Mouse (Mus musculus): ENCODE data around the gene Ccdc97. TPM values are rescaled to one million over a fixed set of nuclear protein-coding genes. Genes with fewer than 3 reads are reported as not detected.

Gene Ccdc97
- polyA plus RNA-seq, 1 experiment = 65.4 TPM

DNA sequence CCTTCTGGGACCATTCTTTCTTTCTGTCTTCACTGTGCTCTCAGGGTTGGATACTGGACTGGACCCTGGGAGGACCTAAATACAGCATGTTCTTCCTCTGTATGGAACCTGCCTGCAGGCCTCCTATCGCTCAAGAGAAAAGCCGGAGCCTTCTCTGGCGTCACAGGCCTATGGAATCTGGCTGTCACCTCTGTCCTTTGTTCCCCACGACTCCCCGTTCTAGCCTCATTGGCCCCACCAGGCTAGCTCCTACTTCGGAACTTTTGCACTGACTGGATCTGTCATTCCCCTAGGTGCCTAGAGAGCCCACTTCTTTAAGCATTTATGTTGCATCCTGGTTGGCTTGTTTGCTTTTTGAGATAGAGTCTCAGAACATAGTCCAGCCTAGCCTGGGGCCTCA lies 34.2 kb downstream of the Ccdc97 start:
- no peak overlapping the region for H3K4me3 ChIP-seq (replicated peaks; ENCODE audit: control insufficient read depth, low read depth, low read length)
- 86% methylated on average over 6 of the region's 6 CpGs for WGBS
- TF ChIP-seq CTCF (IDR thresholded peaks at IDR 0.05; ENCODE audit: control insufficient read depth, insufficient read depth, low read length) = no peak
- TF ChIP-seq POLR2A (IDR thresholded peaks at IDR 0.05; ENCODE audit: borderline replicate concordance, control insufficient read depth, low read depth, low read length) = no peak
- H3K27ac ChIP-seq (ENCODE audit: control insufficient read depth, insufficient read depth, low read depth, low read length, poor library complexity) = peak overlapping the region; percentile 27
- H3K4me1 ChIP-seq (ENCODE audit: control insufficient read depth, insufficient read depth, low read length) = peaks cover 22% of the 10 kb centered on the region

GRCm38 (mm10) chr7:25683474-25684180 lies 35.3 kb downstream of the Ccdc97 start:
- Histone ChIP-seq H3K4me3 (replicated peaks; ENCODE audit: control insufficient read depth, low read depth, low read length) (no peak overlapping the region), H3K4me1 (ENCODE audit: control insufficient read depth, insufficient read depth, low read length) (peaks cover 24% of the 10 kb centered on the region), H3K27ac (ENCODE audit: control insufficient read depth, insufficient read depth, low read depth, low read length, poor library complexity) (peak overlapping the region; percentile 89)
- WGBS = 4% methylated on average over 7 of the region's 7 CpGs
- peak; percentile 71; the same call in 1 of the 2 replicates for TF ChIP-seq POLR2A (IDR thresholded peaks at IDR 0.05; ENCODE audit: borderline replicate concordance, control insufficient read depth, low read depth, low read length)
- no peak for TF ChIP-seq CTCF (IDR thresholded peaks at IDR 0.05; ENCODE audit: control insufficient read depth, insufficient read depth, low read length)

- peaks cover 24% of the 10 kb centered on the region for H3K4me1 ChIP-seq (ENCODE audit: control insufficient read depth, insufficient read depth, low read length)
- H3K27ac ChIP-seq (ENCODE audit: control insufficient read depth, insufficient read depth, low read depth, low read length, poor library complexity) = peak overlapping the region; percentile 52
- H3K4me3 ChIP-seq (replicated peaks; ENCODE audit: control insufficient read depth, low read depth, low read length) = peak overlapping the region; percentile 87
- under 1% methylated on average over 15 of the region's 15 CpGs for WGBS
- no peak for TF ChIP-seq CTCF (IDR thresholded peaks at IDR 0.05; ENCODE audit: control insufficient read depth, insufficient read depth, low read length)
- TF ChIP-seq POLR2A (IDR thresholded peaks at IDR 0.05; ENCODE audit: borderline replicate concordance, control insufficient read depth, low read depth, low read length) = no peak
Observed at GRCm38 (mm10) chr7:25681341-25682231, 37.3 kb downstream of the Ccdc97 start.

DNA sequence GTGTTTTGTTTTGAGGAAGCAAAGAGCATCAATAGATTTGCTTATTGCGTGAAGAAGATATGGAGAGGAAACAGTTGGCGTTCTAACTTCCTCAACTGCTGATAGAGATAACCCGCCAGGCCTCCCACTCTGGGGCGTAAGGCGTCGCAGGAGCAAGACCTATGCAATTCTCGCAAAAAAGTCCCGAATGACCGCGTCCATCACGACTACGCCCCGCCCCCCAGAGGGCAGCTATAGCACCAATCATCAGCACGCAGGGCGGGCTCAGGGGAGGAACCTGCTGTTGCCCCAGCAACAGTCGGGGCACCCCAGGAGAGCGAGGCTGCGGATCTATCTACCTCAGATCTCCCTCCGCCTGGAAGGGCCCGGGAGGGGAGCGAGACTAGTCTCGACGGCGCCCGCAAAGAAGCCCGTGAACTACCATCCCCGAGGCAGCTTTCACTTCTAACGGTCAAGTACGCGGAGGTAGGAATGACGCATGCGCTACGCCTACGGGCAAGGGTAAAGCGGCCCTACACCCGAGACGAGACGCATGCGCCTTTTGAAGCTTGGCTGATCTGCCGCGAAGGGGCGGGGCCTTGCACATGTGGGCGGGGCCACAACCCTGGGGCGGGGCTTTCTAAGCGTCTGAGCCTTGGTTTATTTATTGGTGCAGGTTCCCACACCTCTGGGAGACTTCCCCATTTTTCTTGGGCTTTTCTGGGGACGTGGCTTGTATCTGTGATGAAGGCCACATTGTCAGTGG lies 38.2 kb downstream of the Ccdc97 start, which contains the start of gene B9d2:
Gene B9d2 (plus strand): TSS at position 267 of the 745 bp plus-strand sequence.
- peaks cover 24% of the 10 kb centered on the region for H3K4me1 ChIP-seq (ENCODE audit: control insufficient read depth, insufficient read depth, low read length)
- TF ChIP-seq CTCF (IDR thresholded peaks at IDR 0.05; ENCODE audit: control insufficient read depth, insufficient read depth, low read length) (no peak), POLR2A (IDR thresholded peaks at IDR 0.05; ENCODE audit: borderline replicate concordance, control insufficient read depth, low read depth, low read length) (peak; percentile 53; the same call in 1 of the 2 replicates)
- WGBS = under 1% methylated on average over 46 of the region's 46 CpGs
- peak within 1 kb of the TSS; percentile 97 for H3K27ac ChIP-seq (ENCODE audit: control insufficient read depth, insufficient read depth, low read depth, low read length, poor library complexity)
- peak within 1 kb of the TSS; percentile 87 for H3K4me3 ChIP-seq (replicated peaks; ENCODE audit: control insufficient read depth, low read depth, low read length)

DNA sequence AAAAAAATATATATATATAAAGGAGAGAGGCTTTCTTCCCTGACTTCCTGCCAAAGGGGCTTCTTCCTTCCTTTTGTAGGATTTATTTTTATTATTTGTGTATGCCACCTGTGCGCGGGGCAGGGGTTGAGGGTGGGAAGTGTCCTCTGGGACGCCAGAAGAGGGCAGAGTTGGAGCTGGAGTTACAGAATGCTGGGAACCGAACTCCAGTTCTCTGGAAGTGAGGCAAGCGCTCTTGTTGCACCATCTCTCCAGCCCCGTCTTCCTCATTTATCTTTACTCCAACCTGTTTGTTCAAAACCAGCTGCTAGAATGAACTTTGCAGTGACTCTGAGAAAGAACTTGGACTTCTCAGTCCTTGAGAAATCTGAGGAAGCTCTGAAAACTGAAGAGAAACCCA lies 38.9 kb downstream of the Ccdc97 start:
- TF ChIP-seq CTCF (IDR thresholded peaks at IDR 0.05; ENCODE audit: control insufficient read depth, insufficient read depth, low read length) = peak; percentile 20; the same call in 1 of the 2 replicates
- no peak for TF ChIP-seq POLR2A (IDR thresholded peaks at IDR 0.05; ENCODE audit: borderline replicate concordance, control insufficient read depth, low read depth, low read length)
- 2% methylated on average over 6 of the region's 6 CpGs for WGBS
- Histone ChIP-seq H3K27ac (ENCODE audit: control insufficient read depth, insufficient read depth, low read depth, low read length, poor library complexity) (peak overlapping the region; percentile 97), H3K4me3 (replicated peaks; ENCODE audit: control insufficient read depth, low read depth, low read length) (peak overlapping the region; percentile 1), H3K4me1 (ENCODE audit: control insufficient read depth, insufficient read depth, low read length) (peaks cover 24% of the 10 kb centered on the region)

DNA sequence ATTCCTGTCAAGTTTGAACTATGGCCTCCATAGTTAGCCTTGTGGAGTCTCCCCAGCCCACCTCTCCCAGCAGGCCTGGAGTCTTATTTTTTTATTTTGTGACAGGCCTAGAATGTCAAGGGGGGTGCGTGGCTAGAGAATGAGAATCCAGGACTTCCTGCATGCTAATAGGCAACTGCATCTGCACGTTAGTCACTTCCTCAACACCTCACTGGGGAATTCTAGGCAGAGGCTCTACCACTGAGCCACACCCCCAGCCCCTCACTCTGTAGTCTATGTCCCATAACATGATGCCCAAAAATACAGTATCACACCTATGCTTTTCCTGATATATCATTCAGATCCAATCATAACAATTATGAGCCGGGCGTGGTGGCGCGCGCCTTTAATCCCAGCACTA lies 41.9 kb downstream of the Ccdc97 start:
- 77% methylated on average over 7 of the region's 7 CpGs for WGBS
- Histone ChIP-seq H3K4me1 (ENCODE audit: control insufficient read depth, insufficient read depth, low read length) (peaks cover 10% of the 10 kb centered on the region), H3K4me3 (replicated peaks; ENCODE audit: control insufficient read depth, low read depth, low read length) (no peak overlapping the region), H3K27ac (ENCODE audit: control insufficient read depth, insufficient read depth, low read depth, low read length, poor library complexity) (no peak overlapping the region)
- TF ChIP-seq CTCF (IDR thresholded peaks at IDR 0.05; ENCODE audit: control insufficient read depth, insufficient read depth, low read length) (no peak), POLR2A (IDR thresholded peaks at IDR 0.05; ENCODE audit: borderline replicate concordance, control insufficient read depth, low read depth, low read length) (no peak)

DNA sequence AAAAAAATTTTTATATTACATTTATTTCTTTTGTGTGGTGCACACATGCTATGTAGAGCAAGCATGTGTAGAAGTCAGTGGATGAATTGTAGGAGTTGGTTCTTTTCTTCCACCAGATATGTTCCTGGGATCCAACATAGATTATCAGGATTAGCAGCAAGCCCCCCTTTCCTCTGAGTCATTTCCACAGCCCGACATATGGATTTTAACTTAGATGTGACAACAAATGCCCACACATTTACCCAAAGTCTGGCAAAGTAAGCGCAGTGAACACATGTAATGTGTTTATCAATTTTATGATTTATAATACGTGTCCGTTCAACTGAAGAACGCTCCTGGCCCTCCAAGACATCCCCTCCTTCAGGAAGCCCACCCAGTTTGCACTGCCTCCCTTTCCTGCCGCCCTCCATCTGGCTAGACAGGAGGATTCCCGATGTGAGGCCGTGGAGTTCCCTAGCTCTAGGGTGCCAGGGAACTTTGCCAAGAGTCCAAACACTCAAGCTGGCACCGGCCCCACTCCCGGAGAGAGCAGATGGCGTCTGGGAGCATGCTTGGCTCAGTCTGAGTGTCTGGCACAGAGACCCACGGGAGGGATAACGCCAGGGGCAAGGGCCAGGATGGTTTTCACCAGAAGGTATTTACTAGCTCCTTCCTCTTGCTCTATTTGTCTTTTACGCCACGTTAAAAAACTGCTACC lies 42.7 kb downstream of the Ccdc97 start:
- Histone ChIP-seq H3K4me3 (replicated peaks; ENCODE audit: control insufficient read depth, low read depth, low read length) (no peak overlapping the region), H3K4me1 (ENCODE audit: control insufficient read depth, insufficient read depth, low read length) (peaks cover 5% of the 10 kb centered on the region), H3K27ac (ENCODE audit: control insufficient read depth, insufficient read depth, low read depth, low read length, poor library complexity) (no peak overlapping the region)
- 85% methylated on average over 15 of the region's 15 CpGs for WGBS
- TF ChIP-seq POLR2A (IDR thresholded peaks at IDR 0.05; ENCODE audit: borderline replicate concordance, control insufficient read depth, low read depth, low read length) (no peak), CTCF (IDR thresholded peaks at IDR 0.05; ENCODE audit: control insufficient read depth, insufficient read depth, low read length) (no peak)

All from bone marrow, adult 2 months (tissue).